Mouse (Mus musculus) inflammation-experienced regulatory T-cells, adult 6 months (primary cell): Measurements from ENCODE around the gene Rab40c. TPM values are rescaled to one million over a fixed set of nuclear protein-coding genes. Genes with fewer than 3 reads are reported as not detected.

Experiments used
- ATAC-seq: one replicate; pipeline ENCODE4 v1.8.0; 2017
- polyA plus RNA-seq, 3 experiments: library from polyadenylated mRNA; unstranded; fragments of 100-300 nt; shearing (Covaris generic); gene quantifications; one replicate each; pipeline ENCODE4 v1.2.1; 2017

The Rab40c gene
- polyA plus RNA-seq, result 1 to 10 TPM; 6.0 to 7.9 (median 7.5) TPM

GRCm38 (mm10) chr17:25919144-25919785 is at the start of gene Rab40c:
Rab40c (minus strand) TSS chr17:25919727.
- no peak for ATAC-seq

- no peak for ATAC-seq
Measured at GRCm38 (mm10) chr17:25968176-25968575, 48.6 kb upstream of the Rab40c start.

GRCm38 (mm10) chr17:25967652-25968051 is 48.1 kb upstream of the Rab40c start:
- ATAC-seq, result no peak

DNA sequence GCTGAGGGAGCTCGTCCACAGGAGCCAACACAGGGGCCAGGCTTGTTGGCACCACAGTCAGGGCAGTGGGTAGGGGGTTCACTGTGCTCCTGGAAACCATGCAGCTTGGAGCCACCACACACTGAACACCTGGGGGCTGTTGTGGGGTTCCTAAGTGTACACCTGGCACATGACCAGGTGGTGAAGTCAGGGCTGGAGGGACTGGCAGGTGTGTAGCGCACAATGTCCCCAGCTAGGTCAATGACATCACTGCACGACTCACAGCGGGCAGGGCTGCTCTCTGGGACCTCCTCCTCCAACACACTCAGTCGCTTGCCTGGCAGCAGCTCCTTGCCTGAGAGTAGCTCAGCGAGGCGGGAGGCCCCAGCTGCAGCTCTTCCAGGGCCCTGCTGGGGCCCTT is 44.7 kb upstream of the Rab40c start:
- ATAC-seq, result no peak

- no peak for ATAC-seq
Measured at GRCm38 (mm10) chr17:25962413-25962905, 42.9 kb upstream of the Rab40c start.

GRCm38 (mm10) chr17:25961566-25961965 is 42.0 kb upstream of the Rab40c start:
- ATAC-seq, result no peak

GRCm38 (mm10) chr17:25959630-25960467 is 40.3 kb upstream of the Rab40c start:
- ATAC-seq, result no peak

GRCm38 (mm10) chr17:25958771-25959494 is 39.4 kb upstream of the Rab40c start:
- no peak for ATAC-seq

GRCm38 (mm10) chr17:25957586-25958051 is 38.1 kb upstream of the Rab40c start:
- ATAC-seq, result no peak

GRCm38 (mm10) chr17:25956631-25957030 is 37.1 kb upstream of the Rab40c start:
- ATAC-seq, result no peak

- ATAC-seq, result no peak
Measured at GRCm38 (mm10) chr17:25956201-25956600, 36.7 kb upstream of the Rab40c start.

GRCm38 (mm10) chr17:25955736-25956135 is 36.2 kb upstream of the Rab40c start:
- ATAC-seq, result no peak

DNA sequence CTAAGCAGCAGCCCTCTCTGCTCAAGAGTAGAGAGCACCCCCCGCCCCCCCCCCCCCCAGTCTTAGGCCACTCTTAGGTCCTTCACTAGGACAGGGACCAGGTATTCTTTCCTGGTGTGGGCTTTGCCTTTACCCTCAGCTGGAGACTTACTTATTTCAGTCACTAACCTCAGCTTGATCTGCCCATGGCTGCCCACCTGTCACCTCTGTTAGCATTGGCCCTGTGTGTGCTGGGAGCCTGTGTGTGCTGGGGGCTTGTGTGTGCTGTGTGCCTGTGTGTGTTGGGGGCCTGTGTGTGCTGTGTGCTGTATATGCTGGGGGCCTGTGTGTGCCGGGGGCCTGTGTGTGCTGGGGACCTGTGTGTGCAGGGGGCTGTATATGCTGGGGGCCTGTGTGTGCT is 35.1 kb upstream of the Rab40c start:
- ATAC-seq, result no peak

DNA sequence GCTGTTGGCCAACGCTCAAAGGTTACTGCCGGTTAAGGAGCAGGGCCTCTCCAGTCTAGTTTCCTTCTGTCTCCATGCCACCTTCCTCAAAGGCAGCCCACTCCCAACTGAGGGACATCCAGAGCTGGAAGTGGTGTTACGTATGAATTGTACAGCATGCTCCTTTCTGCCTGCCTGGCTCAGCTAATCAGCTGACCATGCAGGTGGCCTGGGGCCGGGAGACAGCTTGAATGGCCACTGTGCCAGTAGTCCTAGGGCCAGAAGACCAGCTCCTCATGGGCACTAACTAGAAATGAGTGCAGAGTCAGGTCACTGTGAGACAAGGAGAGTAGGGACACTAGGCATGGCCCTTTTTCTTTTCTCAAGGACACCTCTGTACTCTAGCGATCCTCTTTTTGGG is 33.6 kb upstream of the Rab40c start:
- ATAC-seq, result no peak

- ATAC-seq, result no peak
Measured at GRCm38 (mm10) chr17:25951803-25952623, 32.5 kb upstream of the Rab40c start, which contains the start of gene A930017K11Rik. A930017K11Rik (minus strand) TSS chr17:25952565.

DNA sequence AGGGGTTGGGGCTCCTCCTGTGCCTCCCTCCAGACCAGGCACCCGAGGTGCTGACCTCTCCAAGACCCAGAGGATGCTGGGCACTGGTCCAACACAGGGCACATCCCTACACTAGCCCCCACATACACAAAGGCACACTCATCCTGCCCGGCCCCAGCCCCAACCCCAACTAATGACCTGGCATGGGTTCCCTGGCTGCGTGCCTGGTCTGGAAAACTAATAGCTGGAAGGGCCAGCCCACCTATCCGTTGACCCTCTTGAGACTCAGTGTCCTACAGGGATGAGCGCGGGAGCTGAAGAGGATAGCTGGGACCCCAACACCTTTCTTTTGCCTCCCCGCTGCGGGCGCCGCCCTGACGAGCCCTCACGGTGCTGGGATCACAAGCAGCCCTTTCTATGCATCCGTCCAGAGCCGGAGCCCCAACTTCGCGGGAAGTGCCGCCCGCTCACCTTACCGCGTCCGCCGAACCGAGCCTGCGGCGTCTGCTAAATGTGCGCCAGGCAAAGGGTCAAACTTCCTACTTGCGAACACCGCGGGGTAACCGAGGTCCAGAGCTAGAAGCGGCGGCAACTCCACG is 31.8 kb upstream of the Rab40c start:
- ATAC-seq, result no peak

- ATAC-seq, result no peak
Measured at GRCm38 (mm10) chr17:25950706-25951105, 31.2 kb upstream of the Rab40c start.

DNA sequence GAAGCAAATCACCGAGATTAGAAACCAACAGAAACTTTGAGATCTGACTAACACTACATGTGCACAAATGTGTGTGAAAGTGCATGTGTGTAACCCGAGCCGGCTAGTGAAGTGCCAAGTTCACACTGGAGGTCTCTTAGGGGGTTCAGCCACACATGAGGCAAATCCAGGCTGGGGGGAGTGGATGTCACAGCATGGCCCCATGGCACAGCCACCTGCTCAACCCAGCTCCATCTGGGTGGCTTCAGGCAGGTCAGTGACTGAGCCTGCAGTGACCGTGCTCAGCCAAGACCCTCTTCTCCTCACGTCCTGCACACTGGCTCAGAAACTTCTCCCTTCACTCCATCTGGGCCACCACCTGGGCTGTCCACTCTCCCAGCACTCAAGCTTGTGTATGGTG is 30.5 kb upstream of the Rab40c start:
- ATAC-seq, result no peak

- ATAC-seq, result no peak
Measured at GRCm38 (mm10) chr17:25948051-25948450, 28.5 kb upstream of the Rab40c start.

DNA sequence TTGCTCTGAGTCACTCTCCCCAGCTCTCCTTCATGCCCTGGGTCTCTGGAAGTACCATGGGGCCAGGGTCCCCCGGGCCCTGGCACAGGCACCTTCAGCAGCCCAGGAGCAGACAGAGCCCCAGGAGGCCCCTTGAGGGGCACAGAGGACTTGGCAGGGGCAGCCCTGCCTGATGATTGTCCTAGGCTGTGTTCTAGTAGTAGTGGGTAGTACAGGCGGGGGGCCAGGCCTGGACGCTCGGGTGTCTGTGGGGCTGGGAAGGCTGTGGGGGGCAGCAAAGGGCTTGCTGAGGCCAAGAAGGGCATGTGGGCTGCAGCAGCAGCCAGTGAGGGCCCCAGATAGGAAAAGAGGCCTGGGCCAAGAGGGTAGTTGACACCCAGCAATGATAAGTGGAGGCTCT is 28.0 kb upstream of the Rab40c start:
- no peak for ATAC-seq

DNA sequence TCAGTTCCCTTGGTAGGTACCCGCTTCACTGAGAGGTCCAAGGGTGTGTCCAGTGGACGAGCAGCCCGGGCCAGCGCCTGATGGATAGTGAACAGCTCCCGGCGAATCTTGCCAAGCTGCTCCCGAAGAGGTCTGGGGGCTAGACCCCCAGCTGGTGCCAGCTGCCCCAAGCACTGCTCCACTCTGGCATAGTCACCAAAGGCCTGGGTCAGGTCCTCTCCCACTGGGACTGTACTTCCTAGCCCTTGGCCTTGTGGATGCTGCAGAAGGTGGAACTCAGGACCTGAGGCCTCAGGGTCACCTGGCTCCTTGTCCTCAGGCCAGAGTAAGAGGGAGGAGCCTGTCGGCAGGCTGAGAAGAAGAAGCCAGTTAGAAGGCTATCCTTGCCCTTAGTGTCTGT is 27.4 kb upstream of the Rab40c start:
- no peak for ATAC-seq

GRCm38 (mm10) chr17:25946349-25946748 is 26.8 kb upstream of the Rab40c start:
- ATAC-seq, result no peak
